Mouse (Mus musculus) ovary, postnatal 10 days (tissue): ENCODE measurements around the gene Asns.

Experiments used
- DNase-seq: peaks from one replicate; pipeline ENCODE4 v3.0.0; 2022; ENCODE audit warnings: low spot score

Asns gene

GRCm38 (mm10) chr6:7692884-7693585 is at the start of gene Asns:
Gene Asns (minus strand): TSS chr6:7693254.
- DNase-seq = peak; percentile 31

DNA sequence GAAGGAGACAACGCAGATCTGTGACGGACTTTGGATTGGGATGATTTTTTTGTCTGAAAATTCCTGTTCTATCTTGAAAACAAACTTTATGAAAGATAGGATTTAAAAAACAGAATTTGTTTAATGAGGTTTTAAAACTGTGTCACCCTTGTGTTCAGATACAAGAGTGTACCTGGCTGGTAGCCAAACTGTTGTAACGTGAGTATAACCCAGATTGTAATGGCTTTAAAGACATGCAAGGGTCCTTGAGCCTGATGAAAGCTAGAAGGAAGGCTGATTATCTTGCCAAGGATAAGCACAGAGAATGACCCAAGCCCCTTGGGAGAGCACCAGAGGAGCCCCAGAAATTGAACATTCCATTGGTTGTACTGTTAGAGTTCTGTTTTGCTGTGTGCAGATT is 48.7 kb upstream of the Asns start:
- no peak for DNase-seq

- DNase-seq = no peak
These were observed 44.8 kb upstream of the Asns start for GRCm38 (mm10) chr6:7737842-7738241.

DNA sequence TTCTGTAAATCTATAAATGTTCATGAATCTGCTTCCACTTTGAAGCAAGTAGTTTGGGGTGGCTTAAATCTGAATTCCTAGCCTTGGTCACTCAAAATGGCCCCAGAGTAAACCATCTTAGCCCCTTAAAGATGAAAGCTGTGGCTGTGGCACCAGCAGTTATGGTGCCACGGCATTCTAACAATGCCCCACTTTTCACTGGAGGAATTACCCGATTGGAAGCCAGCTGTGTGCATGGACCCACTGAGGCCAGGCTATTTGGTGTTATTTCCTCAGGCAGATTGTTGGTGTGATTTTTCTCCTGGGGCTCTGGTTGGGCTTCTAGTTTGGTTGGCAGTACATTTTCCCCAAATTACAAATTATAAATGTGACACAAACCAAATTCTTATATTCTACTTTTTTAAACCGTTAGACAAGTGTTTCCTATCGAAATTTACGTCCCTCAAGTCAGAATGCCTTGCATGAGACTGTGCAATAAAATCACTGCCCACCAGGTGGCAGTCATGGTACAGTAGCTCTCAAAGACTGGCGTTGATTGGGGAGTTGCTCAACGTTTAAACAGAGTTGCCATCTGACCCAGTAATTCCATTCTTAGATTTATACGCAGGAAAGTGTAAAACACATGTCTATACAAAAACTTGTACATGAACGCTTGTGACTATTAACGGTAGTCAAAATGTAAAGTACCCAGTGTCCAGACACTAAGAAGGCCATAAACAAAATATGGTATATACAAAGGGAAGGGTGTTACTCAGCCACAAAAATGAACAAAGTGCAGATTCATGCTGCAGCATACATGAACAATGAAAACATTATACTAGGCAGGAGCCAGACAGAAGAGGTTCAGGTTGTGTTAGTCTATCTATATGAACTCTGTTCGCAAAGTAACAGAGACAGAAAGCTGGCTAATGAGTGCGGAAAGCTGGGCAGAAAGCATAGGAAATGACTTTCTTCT is 40.0 kb upstream of the Asns start:
- DNase-seq = peak; percentile 71

DNA sequence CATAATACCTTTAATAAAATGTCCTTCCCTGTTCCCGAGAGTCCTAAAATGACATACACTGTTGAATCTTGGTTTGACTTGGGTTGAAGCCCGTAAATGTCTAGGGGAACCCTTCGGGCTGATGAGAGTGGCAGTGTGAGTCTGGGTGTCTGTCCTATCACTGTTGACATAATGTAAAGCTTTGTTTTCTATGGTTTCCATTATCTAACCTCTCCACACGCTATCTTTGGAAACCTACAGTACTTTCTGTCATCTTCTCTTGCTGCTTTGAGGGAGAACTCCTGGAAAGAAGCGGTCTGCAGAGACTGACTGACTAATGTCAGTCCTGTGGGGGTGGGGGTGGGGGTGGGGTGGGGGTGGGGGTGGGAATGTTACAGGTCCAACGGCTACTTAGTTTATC is 39.0 kb upstream of the Asns start:
- no peak for DNase-seq

GRCm38 (mm10) chr6:7729128-7729527 is 36.1 kb upstream of the Asns start:
- no peak for DNase-seq

DNA sequence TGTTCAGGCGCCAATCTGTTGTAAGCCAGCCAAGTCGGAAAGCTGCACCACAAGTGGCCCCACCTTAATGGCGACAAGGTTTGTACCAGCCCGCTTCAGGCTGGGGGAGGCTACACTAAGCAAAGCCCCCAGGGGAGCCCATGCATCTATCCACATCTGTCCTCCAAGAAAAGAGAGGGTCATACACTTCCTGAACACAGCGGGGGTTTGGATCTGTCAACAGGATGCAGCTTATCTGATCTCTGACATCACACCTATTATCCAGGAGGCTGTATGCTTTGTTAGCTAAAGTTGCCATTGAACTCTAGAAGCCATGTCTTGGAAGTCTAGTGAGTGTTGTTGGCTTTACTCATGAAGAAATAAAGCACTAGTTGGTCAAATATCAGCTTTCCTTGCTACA is 35.2 kb upstream of the Asns start:
- no peak for DNase-seq

DNA sequence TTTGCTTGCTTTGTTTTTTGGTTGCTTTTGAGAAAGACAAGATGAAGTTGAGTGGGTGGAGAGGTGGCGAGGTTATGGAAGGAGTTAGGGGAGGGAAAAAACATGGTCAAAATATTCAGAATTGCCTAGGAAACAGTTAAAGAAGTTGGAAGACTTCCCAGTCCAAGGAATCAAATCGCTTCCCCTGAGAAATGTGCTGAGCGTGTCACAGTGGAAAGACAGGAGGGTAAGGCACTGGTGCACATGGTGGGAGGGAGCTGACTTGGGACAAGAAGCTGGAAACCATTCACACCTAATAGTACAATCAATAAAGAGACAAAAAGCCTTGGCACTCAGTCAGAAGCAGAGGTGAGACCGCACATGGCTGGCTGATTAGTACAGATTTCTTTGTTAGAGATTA is 23.2 kb upstream of the Asns start:
- DNase-seq = no peak

- no peak for DNase-seq
These were observed 21.2 kb upstream of the Asns start for GRCm38 (mm10) chr6:7714230-7714629.

GRCm38 (mm10) chr6:7711837-7712330 is 18.8 kb upstream of the Asns start:
- no peak for DNase-seq

DNA sequence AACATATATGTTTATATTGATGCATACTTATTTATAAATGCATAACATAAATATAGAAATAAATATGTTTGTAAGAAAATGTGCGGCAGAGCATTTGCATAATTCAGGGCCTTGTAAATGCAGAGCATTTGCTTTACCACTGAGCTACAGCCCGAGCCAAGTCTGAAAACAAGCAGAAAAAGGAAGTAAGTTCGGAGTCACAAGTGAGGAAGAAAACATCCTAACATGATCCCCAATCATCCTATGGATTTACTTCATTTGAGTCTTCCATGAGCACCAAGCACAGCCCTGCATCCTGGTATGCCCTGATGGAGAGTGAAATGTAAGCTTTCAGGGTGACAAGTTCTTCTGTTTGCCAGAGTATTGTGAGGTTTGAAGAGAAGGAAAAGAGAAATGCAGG is 15.2 kb upstream of the Asns start:
- DNase-seq = no peak

GRCm38 (mm10) chr6:7706796-7707195 is 13.7 kb upstream of the Asns start:
- DNase-seq = no peak

DNA sequence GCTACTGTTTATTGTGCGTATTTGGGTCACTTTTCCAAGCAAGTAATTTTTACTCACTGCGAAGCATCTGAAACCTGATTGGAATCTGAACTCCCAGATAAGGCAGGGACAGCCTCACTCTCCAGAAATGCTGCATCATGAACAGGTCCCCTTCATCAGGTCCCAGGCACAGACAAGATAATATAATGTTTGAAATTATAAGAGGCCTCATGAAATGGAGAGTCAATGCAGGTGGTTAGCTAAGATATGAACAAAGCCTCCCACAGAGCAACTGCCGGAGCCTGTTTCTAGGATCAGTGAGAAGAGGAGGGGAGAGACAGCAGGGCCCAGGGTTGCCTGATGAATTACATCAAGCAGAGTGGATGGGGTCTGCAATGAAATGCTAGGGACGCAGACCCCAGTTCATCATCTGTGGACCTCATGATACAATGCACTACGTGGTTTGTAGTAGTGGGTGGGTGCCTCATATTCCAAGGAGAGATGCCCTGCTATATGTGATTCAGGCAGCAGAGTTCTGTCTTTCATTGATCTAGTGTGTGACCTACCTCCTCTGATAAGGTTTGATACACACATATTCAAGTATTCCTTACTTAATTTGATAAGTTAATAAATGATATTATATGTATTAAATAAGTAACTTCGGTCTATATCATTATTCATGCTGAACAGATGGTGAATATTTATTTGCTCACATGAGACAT is 5.1 kb upstream of the Asns start:
- DNase-seq = no peak

DNA sequence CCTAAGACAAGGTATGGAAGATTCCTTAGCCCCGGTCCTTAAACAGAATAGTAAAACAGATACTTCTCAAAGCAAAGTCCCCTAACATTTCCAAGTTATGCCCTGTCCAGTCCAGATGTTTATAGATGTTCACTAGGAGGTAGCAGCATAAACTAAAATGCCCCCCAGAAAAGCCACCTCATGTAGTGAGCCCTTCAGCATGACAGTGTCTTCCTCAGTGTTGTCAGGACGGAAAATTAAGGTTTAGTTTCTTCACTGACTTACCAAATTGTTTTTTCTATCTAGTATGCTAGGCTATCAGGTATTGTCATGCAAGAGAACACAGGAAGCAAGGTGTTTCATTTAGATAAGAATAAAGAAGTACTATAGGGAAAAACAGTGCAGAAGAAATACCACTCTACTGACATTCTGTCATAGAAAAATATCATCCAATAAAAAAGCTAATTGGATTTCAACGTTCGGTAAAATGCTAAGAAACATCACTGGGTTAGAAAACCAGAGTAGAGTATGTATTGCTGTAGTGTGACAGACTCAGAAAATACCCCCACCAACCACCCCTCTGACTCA is 4.1 kb upstream of the Asns start:
- no peak for DNase-seq

- DNase-seq = no peak
These were observed 3.6 kb upstream of the Asns start for GRCm38 (mm10) chr6:7696641-7697040.

DNA sequence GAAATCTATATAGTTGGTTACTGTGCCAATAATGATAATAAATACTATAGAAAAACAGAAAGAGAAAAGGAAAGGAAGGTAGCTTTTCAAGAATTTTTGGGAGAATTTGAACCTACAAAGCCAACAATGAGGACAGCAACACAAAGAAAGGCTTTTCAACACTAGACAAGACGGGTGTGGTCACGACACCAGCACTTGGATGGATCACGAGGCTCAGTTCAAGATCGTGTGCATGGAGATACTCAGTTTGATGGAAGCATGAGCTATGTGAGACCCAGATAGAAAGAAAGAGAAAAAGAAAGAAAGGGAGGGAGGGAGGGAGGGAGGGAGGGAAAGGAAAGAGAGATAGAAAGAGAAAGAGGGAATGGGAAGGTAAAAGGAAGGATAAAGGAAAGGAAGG is 2.8 kb upstream of the Asns start:
- DNase-seq = no peak

GRCm38 (mm10) chr6:7693666-7694065 is 612 bp upstream of the Asns start:
- DNase-seq = no peak

GRCm38 (mm10) chr6:7692451-7692850 is 603 bp downstream of the Asns start:
- DNase-seq = no peak

DNA sequence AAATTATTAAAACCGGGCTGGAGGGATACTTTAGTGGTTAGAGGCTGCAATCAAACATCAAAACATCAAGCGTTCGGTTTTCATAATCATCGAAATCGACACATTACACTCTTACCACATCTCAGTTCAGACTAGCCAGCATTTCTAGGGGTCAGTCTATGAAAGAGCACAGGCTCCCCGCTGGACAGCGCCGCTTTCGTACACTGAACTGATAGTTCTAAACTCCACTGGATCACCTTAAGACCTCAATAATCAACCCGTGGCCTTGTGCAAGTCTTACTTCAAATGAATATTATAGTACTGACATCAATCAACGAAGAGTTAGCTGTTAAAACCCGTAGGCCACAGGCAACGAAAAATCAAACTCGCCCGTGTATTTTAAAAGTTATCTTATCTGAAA is 1.0 kb downstream of the Asns start:
- DNase-seq = no peak

DNA sequence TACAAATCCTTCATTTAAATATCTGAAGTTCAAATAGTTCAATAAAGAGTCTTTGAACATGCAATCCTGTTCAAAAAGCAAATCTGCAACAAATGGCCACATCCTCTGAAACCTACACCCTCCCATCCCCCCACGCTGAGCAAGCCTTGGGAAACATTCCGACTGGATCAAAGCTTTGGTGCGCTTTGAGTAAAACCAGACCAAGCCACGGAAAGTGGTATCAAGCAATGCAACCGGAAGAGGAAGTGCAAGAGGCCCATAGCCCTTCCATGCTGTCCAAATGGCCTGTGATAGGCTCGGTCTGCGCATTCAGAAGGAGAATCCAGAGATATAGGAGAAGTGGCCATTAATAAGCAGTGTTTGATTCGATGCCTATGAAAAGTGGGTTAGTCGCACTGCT is 2.6 kb downstream of the Asns start:
- DNase-seq = no peak

DNA sequence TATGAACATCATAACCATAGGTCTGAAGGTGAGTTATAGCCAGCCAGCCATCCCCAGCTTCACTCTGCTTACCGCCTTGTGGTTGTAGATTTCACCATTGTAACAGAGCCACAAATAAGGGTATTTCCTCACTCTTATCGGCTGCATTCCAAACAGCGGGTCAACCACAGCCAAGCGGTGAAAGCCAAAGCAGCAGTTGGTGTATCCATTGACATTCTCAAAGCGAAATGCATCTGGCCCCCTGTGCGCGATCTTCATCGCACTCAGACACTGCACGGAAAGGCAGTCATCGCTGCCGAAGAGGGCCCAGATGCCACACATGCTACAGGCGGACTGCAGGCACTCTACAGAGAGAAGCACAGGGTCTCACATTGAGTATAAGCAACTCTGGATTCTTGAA is 3.9 kb downstream of the Asns start:
- DNase-seq = no peak

DNA sequence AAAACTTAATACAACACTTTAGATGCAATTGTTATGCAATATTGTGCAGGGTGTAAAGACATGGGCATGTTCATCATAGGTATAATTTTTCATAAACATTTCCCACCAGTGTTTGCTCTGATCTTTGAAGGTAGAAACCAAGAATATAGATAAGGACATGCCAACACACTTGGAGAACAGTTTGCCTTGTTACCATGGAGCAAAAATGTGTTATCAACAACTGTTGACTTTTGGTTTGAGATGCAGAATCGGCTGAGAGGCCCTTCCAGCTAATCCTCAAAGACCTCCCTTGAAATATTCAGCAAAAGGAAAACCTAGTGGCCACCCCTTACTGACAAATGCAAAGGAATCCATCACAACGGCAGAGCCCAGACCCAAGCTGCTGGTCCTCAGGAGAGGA is 7.0 kb downstream of the Asns start:
- no peak for DNase-seq
